Mouse (Mus musculus) neural tube, embryonic 11.5 days (tissue): ENCODE results near the gene Apaf1. TPM values are rescaled to one million over a fixed set of nuclear protein-coding genes. Genes with fewer than 3 reads are reported as not detected.

Experiments used
- polyA plus RNA-seq: library from polyadenylated mRNA; unstranded; fragments of >200 nt; fragmentation: Nextera tagmentation; extraction: Ambion mirVana; gene quantifications from 2 replicates; pipeline ENCODE4 v1.2.1, GENCODE M21; 2014

Gene Apaf1
- polyA plus RNA-seq, 1 experiment from 2014 or later: 27.4 TPM

Other genes starting within 250 kb of the Apaf1 start
- gene Ikbip, start 170 bp upstream of the Apaf1 start, polyA plus RNA-seq: 22.4 and 26.2 TPM in 2 replicates
- 434 and 443 TPM in 2 replicates for gene Slc25a3, start 41.3 kb upstream of the Apaf1 start, polyA plus RNA-seq
- gene Tmpo, start 98.5 kb upstream of the Apaf1 start, polyA plus RNA-seq: 286 and 314 TPM in 2 replicates